Mouse (Mus musculus) C2C12 (cell line): ENCODE results near the gene Tpbgl. TPM values are rescaled to one million over a fixed set of nuclear protein-coding genes. Genes with fewer than 3 reads are reported as not detected.

ENCODE experiments used
- H3K27me3 ChIP-seq: one replicate; pipeline ENCODE4 v1.6.1; 2011; ENCODE audit not compliant: control insufficient read depth, insufficient read depth, insufficient read length
- H3K36me3 ChIP-seq: one replicate; pipeline ENCODE4 v1.6.1; 2011; ENCODE audit not compliant: control insufficient read depth, insufficient read depth
- H3K4me3 ChIP-seq: one replicate; pipeline ENCODE4 v1.5.1; 2011; ENCODE audit warnings: mild to moderate bottlenecking, control low read depth; ENCODE audit not compliant: poor library complexity, insufficient read depth, severe bottlenecking
- H3K79me2 ChIP-seq: one replicate; pipeline ENCODE4 v1.6.1; 2011; ENCODE audit not compliant: control insufficient read depth, insufficient read depth
- H3K79me3 ChIP-seq: one replicate; pipeline ENCODE4 v1.6.1; 2011; ENCODE audit warnings: low read depth, control low read depth
- H3ac ChIP-seq: one replicate; pipeline ENCODE3; 2011; ENCODE audit warnings: low read depth; ENCODE audit not compliant: control insufficient read depth, insufficient read length
- CEBPB ChIP-seq: IDR thresholded peaks from one replicate; pipeline ENCODE4 v1.6.1; 2011; ENCODE audit warnings: low read depth, mild to moderate bottlenecking, control low read depth, moderate library complexity
- CTCF ChIP-seq: IDR thresholded peaks from one replicate; pipeline ENCODE4 v1.5.1; 2011; ENCODE audit not compliant: control insufficient read depth, insufficient read depth, insufficient read length
- FOSL1 ChIP-seq: IDR thresholded peaks from one replicate; pipeline ENCODE4 v1.8.0; 2011; ENCODE audit warnings: mild to moderate bottlenecking, low read length; ENCODE audit not compliant: poor library complexity, insufficient read depth, severe bottlenecking
- MAX ChIP-seq: IDR thresholded peaks from one replicate; pipeline ENCODE4 v1.6.1; 2011; ENCODE audit warnings: mild to moderate bottlenecking, control low read depth
- MYOD1 ChIP-seq: IDR thresholded peaks from one replicate; pipeline ENCODE4 v1.6.1; 2011; ENCODE audit warnings: low read depth; ENCODE audit not compliant: control insufficient read depth, insufficient read length
- MYOG ChIP-seq: IDR thresholded peaks from one replicate; pipeline ENCODE4 v1.6.1; 2011; ENCODE audit not compliant: control insufficient read depth, insufficient read length; ENCODE audit errors: extremely low read depth
- USF1 ChIP-seq: IDR thresholded peaks from one replicate; pipeline ENCODE4 v1.6.1; 2011; ENCODE audit warnings: low read depth, mild to moderate bottlenecking, control low read depth, moderate library complexity
- long read RNA-seq, 2 experiments: library from polyadenylated mRNA; unstranded; transcript quantifications; one replicate each; pipeline ENCODE4 v2.0.0; 2019 to 2020
- polyA plus RNA-seq: library from polyadenylated mRNA; unstranded; fragments of >200 nt; fragmentation: generic; extraction: Trizol; gene quantifications from one replicate; pipeline ENCODE4 v1.2.1, GENCODE M21; 2012; ENCODE audit warnings: missing spikeins

Gene Tpbgl
- polyA plus RNA-seq, result not detected
- long read RNA-seq, experiment 1, result 0 reads
- long read RNA-seq, experiment 2, result 0 reads

GRCm38 (mm10) chr7:99626376-99627270, at the start of gene Tpbgl:
TSS of gene Tpbgl (minus strand) at chr7:99627103.
- Histone ChIP-seq H3K79me3 (no peaks in the 10 kb centered on the region), H3K4me3 (no peak within 1 kb of the TSS), H3K36me3 (no peaks in the 10 kb centered on the region), H3K27me3 (peaks cover 52% of the 10 kb centered on the region), H3ac (no peak within 1 kb of the TSS), H3K79me2 (no peaks in the 10 kb centered on the region)
- TF ChIP-seq MAX (no peak), FOSL1 (no peak), USF1 (no peak), MYOD1 (no peak), CEBPB (no peak), CTCF (no peak), MYOG (no peak)

GRCm38 (mm10) chr7:99674890-99675289, 48.0 kb upstream of the Tpbgl start:
- Histone ChIP-seq H3K27me3 (peaks cover 17% of the 10 kb centered on the region), H3ac (no peak overlapping the region)
- TF ChIP-seq MYOD1 (no peak), CEBPB (no peak), MYOG (no peak)

GRCm38 (mm10) chr7:99674209-99674608, 47.3 kb upstream of the Tpbgl start:
- Histone ChIP-seq H3K79me2 (no peaks in the 10 kb centered on the region), H3ac (no peak overlapping the region), H3K27me3 (peaks cover 21% of the 10 kb centered on the region), H3K4me3 (no peak overlapping the region), H3K36me3 (no peaks in the 10 kb centered on the region), H3K79me3 (no peaks in the 10 kb centered on the region)
- no peak for TF ChIP-seq USF1
- TF ChIP-seq CEBPB, result no peak
- TF ChIP-seq FOSL1, result no peak
- TF ChIP-seq MYOG, result no peak
- TF ChIP-seq CTCF, result no peak
- no peak for TF ChIP-seq MYOD1
- no peak for TF ChIP-seq MAX

More at GRCm38 (mm10) chr7:99674890-99675289, 48.0 kb upstream of the Tpbgl start:
- no peaks in the 10 kb centered on the region for H3K36me3 ChIP-seq
- no peaks in the 10 kb centered on the region for H3K79me3 ChIP-seq
- H3K79me2 ChIP-seq, result no peaks in the 10 kb centered on the region
- H3K4me3 ChIP-seq, result no peak overlapping the region

- TF ChIP-seq MYOG (no peak), MYOD1 (no peak), MAX (no peak), FOSL1 (no peak), CTCF (no peak), USF1 (no peak), CEBPB (no peak)
- H3K79me3 ChIP-seq, result no peaks in the 10 kb centered on the region
- H3K4me3 ChIP-seq, result no peak overlapping the region
- H3K27me3 ChIP-seq, result peaks cover 32% of the 10 kb centered on the region
- H3ac ChIP-seq, result no peak overlapping the region
- no peaks in the 10 kb centered on the region for H3K36me3 ChIP-seq
- no peaks in the 10 kb centered on the region for H3K79me2 ChIP-seq
Observed at GRCm38 (mm10) chr7:99673188-99673587, 46.3 kb upstream of the Tpbgl start.

GRCm38 (mm10) chr7:99671544-99672435, 44.9 kb upstream of the Tpbgl start:
- no peak overlapping the region for H3K4me3 ChIP-seq
- H3K79me2 ChIP-seq, result no peaks in the 10 kb centered on the region
- no peaks in the 10 kb centered on the region for H3K36me3 ChIP-seq
- no peak for TF ChIP-seq FOSL1
- TF ChIP-seq CEBPB, result no peak
- no peak for TF ChIP-seq MYOD1
- TF ChIP-seq MYOG, result no peak
- TF ChIP-seq CTCF, result no peak
- no peak for TF ChIP-seq USF1
- TF ChIP-seq MAX, result no peak
- peaks cover 40% of the 10 kb centered on the region for H3K27me3 ChIP-seq
- H3ac ChIP-seq, result no peak overlapping the region
- no peaks in the 10 kb centered on the region for H3K79me3 ChIP-seq
